8 mouse cellular contexts compared by ENCODE assay signal in genomic region chr2:164793236-164793635, GRCm38 (mm10). TPM values are rescaled to one million over a fixed set of nuclear protein-coding genes. Genes with fewer than 3 reads are reported as not detected.
DNase-seq lines count a peak whose midpoint lies in the region; ATAC-seq and TF ChIP-seq lines count a peak whose summit lies in the region.

No protein-coding gene starts in this region.

- H3K27ac ChIP-seq in layer of hippocampus, adult 2 months = peak overlapping the region; percentile 53; the same call in 1 of the 2 replicates
- H3K27ac ChIP-seq in heart, embryonic 15.5 days = peak overlapping the region; percentile 76
- no peak overlapping the region for H3K27ac ChIP-seq in limb, embryonic 14.5 days (replicated peaks; ENCODE audit: low read depth, low read length)
- no peak overlapping the region for H3K27ac ChIP-seq in olfactory bulb, adult 2 months (ENCODE audit: insufficient read depth, low read depth, low read length)

- 34% methylated on average over 3 of the region's 3 CpGs for WGBS in heart, embryonic 15.5 days
- 83% methylated on average over 3 of the region's 3 CpGs for WGBS in limb, embryonic 14.5 days
- WGBS in olfactory bulb, adult 2 months = 67% methylated on average over 3 of the region's 3 CpGs

- no peaks in the 10 kb centered on the region for H3K27me3 ChIP-seq in heart, embryonic 15.5 days
- no peaks in the 10 kb centered on the region for H3K27me3 ChIP-seq in limb, embryonic 14.5 days (ENCODE audit: control insufficient read depth, insufficient read depth, low read length)

- TF ChIP-seq POLR2A in limb, embryonic 14.5 days (IDR thresholded peaks at IDR 0.05; ENCODE audit: borderline replicate concordance, extremely low read depth, insufficient read depth, insufficient read length) = no peak
- TF ChIP-seq POLR2A in olfactory bulb, adult 2 months (IDR thresholded peaks at IDR 0.05; ENCODE audit: insufficient read depth, low read depth, low read length) = no peak

- H3K36me3 ChIP-seq in heart, embryonic 15.5 days = peaks cover 61% of the 10 kb centered on the region
- H3K36me3 ChIP-seq in limb, embryonic 14.5 days (ENCODE audit: control insufficient read depth, insufficient read depth, low read length) = peaks cover 83% of the 10 kb centered on the region

- no peak for ATAC-seq in heart, embryonic 15.5 days (replicated peaks; ENCODE audit: insufficient number of reproducible peaks, insufficient read depth, low FRiP score, low read depth)
- ATAC-seq in limb, embryonic 14.5 days (ENCODE audit: low FRiP score, low read depth) = no peak

- no peak overlapping the region for H3K9ac ChIP-seq in heart, embryonic 15.5 days
- H3K9ac ChIP-seq in limb, embryonic 14.5 days (ENCODE audit: low read depth, low read length, severe bottlenecking) = no peak overlapping the region

- H3K4me1 ChIP-seq in heart, embryonic 15.5 days (replicated peaks) = peaks cover 21% of the 10 kb centered on the region
- H3K4me1 ChIP-seq in limb, embryonic 14.5 days (ENCODE audit: control insufficient read depth, insufficient read depth, low read length) = no peaks in the 10 kb centered on the region
- H3K4me1 ChIP-seq in olfactory bulb, adult 2 months (ENCODE audit: control insufficient read depth, insufficient read depth, low read length) = peaks cover 18% of the 10 kb centered on the region

- TF ChIP-seq CTCF in layer of hippocampus, adult 2 months (conservative IDR thresholded peaks at IDR 0.05) = peak; percentile 83
- TF ChIP-seq CTCF in olfactory bulb, adult 2 months (IDR thresholded peaks at IDR 0.05; ENCODE audit: insufficient read depth, low read depth, low read length) = peak; percentile 20; the same call in 1 of the 2 replicates

- H3K4me3 ChIP-seq in layer of hippocampus, adult 2 months = no peak overlapping the region
- no peak overlapping the region for H3K4me3 ChIP-seq in heart, embryonic 15.5 days
- H3K4me3 ChIP-seq in limb, embryonic 14.5 days (replicated peaks; ENCODE audit: low read length) = no peak overlapping the region
- H3K4me3 ChIP-seq in olfactory bulb, adult 2 months (ENCODE audit: insufficient read depth, low read depth, low read length) = no peak overlapping the region

- no peak overlapping the region for H3K4me2 ChIP-seq in heart, embryonic 15.5 days
- no peak overlapping the region for H3K4me2 ChIP-seq in limb, embryonic 14.5 days (replicated peaks; ENCODE audit: low read depth, low read length, severe bottlenecking)

- no peaks in the 10 kb centered on the region for H3K9me3 ChIP-seq in heart, embryonic 15.5 days (replicated peaks)
- no peaks in the 10 kb centered on the region for H3K9me3 ChIP-seq in limb, embryonic 14.5 days (ENCODE audit: control insufficient read depth, low read length)

- DNase-seq in layer of hippocampus, adult 2 months (ENCODE audit: low spot score in 2 of 2) = peak in 1 of 2 experiments; percentile 63
- no peak for DNase-seq in layer of hippocampus, adult 9-10 months (ENCODE audit: low spot score)
- DNase-seq in NIH3T3 (ENCODE audit: low read depth) = peak; percentile 78
- peak; percentile 77 to 85 for DNase-seq in cerebellum, postnatal 10 days
- DNase-seq in limb, embryonic 14.5 days (ENCODE audit: low spot score) = peak; percentile 38
- DNase-seq in thymus, postnatal 4 days = peak; percentile 81

RNA-seq across cellular contexts. Expression of gene Snx21, which starts 7.6 kb away (rescaled TPM):
- 10 to 100 TPM; 39.8 TPM for total RNA-seq in layer of hippocampus, adult 2 months (2021)
- polyA plus RNA-seq in heart, embryonic 15.5 days (2015; fragmentation: Nextera tagmentation; extraction: Ambion mirVana) = 42.5 and 43.4 TPM in 2 replicates
- 26.0 and 35.0 TPM in 2 replicates for polyA plus RNA-seq in limb, embryonic 14.5 days (2012; rRNA removed)
- 29.2 and 34.0 TPM in 2 replicates for polyA plus RNA-seq in limb, embryonic 14.5 days (2014; fragmentation: Nextera tagmentation; extraction: Ambion mirVana)
- not detected in 2 replicates for polyA plus RNA-seq in olfactory bulb, adult 2 months (2012; ENCODE audit: insufficient read depth, insufficient read length, low replicate concordance, missing spikeins)

RNA-seq across cellular contexts. Expression of gene Acot8, which starts 11.4 kb away (rescaled TPM):
- total RNA-seq in layer of hippocampus, adult 2 months (2021) = 10 to 100 TPM; 25.8 to 32.2 TPM
- polyA plus RNA-seq in heart, embryonic 15.5 days (2015; fragmentation: Nextera tagmentation; extraction: Ambion mirVana) = 12.0 and 15.0 TPM in 2 replicates
- polyA plus RNA-seq in limb, embryonic 14.5 days (2012; rRNA removed) = 31.5 and 41.2 TPM in 2 replicates
- polyA plus RNA-seq in limb, embryonic 14.5 days (2014; fragmentation: Nextera tagmentation; extraction: Ambion mirVana) = 14.0 and 15.2 TPM in 2 replicates
- polyA plus RNA-seq in olfactory bulb, adult 2 months (2012; ENCODE audit: insufficient read depth, insufficient read length, low replicate concordance, missing spikeins) = not detected in 2 replicates

RNA-seq across cellular contexts. Expression of gene Zswim3, which starts 11.7 kb away (rescaled TPM):
- 1 to 10 TPM; 7.2 to 8.9 TPM for total RNA-seq in layer of hippocampus, adult 2 months (2021)
- polyA plus RNA-seq in heart, embryonic 15.5 days (2015; fragmentation: Nextera tagmentation; extraction: Ambion mirVana) = 4.9 TPM in 2 replicates
- 4.3 and 4.9 TPM in 2 replicates for polyA plus RNA-seq in limb, embryonic 14.5 days (2012; rRNA removed)
- polyA plus RNA-seq in limb, embryonic 14.5 days (2014; fragmentation: Nextera tagmentation; extraction: Ambion mirVana) = 6.9 and 7.0 TPM in 2 replicates
- not detected in 2 replicates for polyA plus RNA-seq in olfactory bulb, adult 2 months (2012; ENCODE audit: insufficient read depth, insufficient read length, low replicate concordance, missing spikeins)

RNA-seq across cellular contexts. Expression of gene Tnnc2, which starts 13.5 kb away (rescaled TPM):
- total RNA-seq in layer of hippocampus, adult 2 months (2021) = not detected
- polyA plus RNA-seq in heart, embryonic 15.5 days (2015; fragmentation: Nextera tagmentation; extraction: Ambion mirVana) = 4.9 and 5.2 TPM in 2 replicates
- polyA plus RNA-seq in limb, embryonic 14.5 days (2012; rRNA removed) = 178 and 322 TPM in 2 replicates
- polyA plus RNA-seq in limb, embryonic 14.5 days (2014; fragmentation: Nextera tagmentation; extraction: Ambion mirVana) = 273 and 401 TPM in 2 replicates
- not detected in 2 replicates for polyA plus RNA-seq in olfactory bulb, adult 2 months (2012; ENCODE audit: insufficient read depth, insufficient read length, low replicate concordance, missing spikeins)

RNA-seq across cellular contexts. Expression of gene Ube2c, which starts 23.5 kb away (rescaled TPM):
- total RNA-seq in layer of hippocampus, adult 2 months (2021) = 1 to 10 TPM in 1 of 2 experiments, under 1 TPM in 1; 0.76 to 1.6 TPM
- polyA plus RNA-seq in heart, embryonic 15.5 days (2015; fragmentation: Nextera tagmentation; extraction: Ambion mirVana) = 377 and 382 TPM in 2 replicates
- polyA plus RNA-seq in limb, embryonic 14.5 days (2012; rRNA removed) = 293 and 329 TPM in 2 replicates
- polyA plus RNA-seq in limb, embryonic 14.5 days (2014; fragmentation: Nextera tagmentation; extraction: Ambion mirVana) = 279 and 305 TPM in 2 replicates
- not detected in 2 replicates for polyA plus RNA-seq in olfactory bulb, adult 2 months (2012; ENCODE audit: insufficient read depth, insufficient read length, low replicate concordance, missing spikeins)

Comparison
In these comparisons a context has a peak if more than half of its experiments do, and no peak if none do; other contexts are left out.
1. H3K27ac ChIP-seq: peak in layer of hippocampus, adult 2 months (single experiment) and heart, embryonic 15.5 days (single experiment); none in limb, embryonic 14.5 days (single experiment) and olfactory bulb, adult 2 months (single experiment).
2. RNA of gene Snx21, which starts 7.6 kb away (polyA plus RNA-seq): 42.5 to 43.4 TPM in heart, embryonic 15.5 days and 26.0 to 35.0 TPM in limb, embryonic 14.5 days; not detected in olfactory bulb, adult 2 months; every median in the first group is over 10 times any median in the second.
3. RNA of gene Acot8, which starts 11.4 kb away (polyA plus RNA-seq): 14.0 to 41.2 TPM in limb, embryonic 14.5 days and 12.0 to 15.0 TPM in heart, embryonic 15.5 days; not detected in olfactory bulb, adult 2 months; every median in the first group is over 10 times any median in the second.